Mouse (Mus musculus): ENCODE data around the gene Msmp. TPM values are rescaled to one million over a fixed set of nuclear protein-coding genes. Genes with fewer than 3 reads are reported as not detected.

Gene Msmp
- polyA plus RNA-seq, 1 experiment from 2014 or later = 1.1 TPM

- Histone ChIP-seq H3K27ac (ENCODE audit: low read length) (no peak overlapping the region), H3K9ac (ENCODE audit: low read depth, low read length) (no peak overlapping the region), H3K36me3 (ENCODE audit: control insufficient read depth, insufficient read depth, low read length) (peaks cover 27% of the 10 kb centered on the region), H3K4me3 (ENCODE audit: low read depth, low read length) (no peak overlapping the region), H3K27me3 (ENCODE audit: control insufficient read depth, insufficient read depth, low read depth, low read length) (no peaks in the 10 kb centered on the region), H3K4me2 (ENCODE audit: low read length) (no peak overlapping the region), H3K9me3 (replicated peaks; ENCODE audit: control insufficient read depth, low read length, poor library complexity, severe bottlenecking) (no peaks in the 10 kb centered on the region), H3K4me1 (ENCODE audit: control insufficient read depth, insufficient read depth, low read length) (peaks cover 34% of the 10 kb centered on the region)
- 90% methylated on average over 4 of the region's 4 CpGs for WGBS
- ATAC-seq = no peak
These were observed 10.7 kb downstream of the Msmp start for GRCm38 (mm10) chr4:43573561-43573960.

GRCm38 (mm10) chr4:43571395-43572045 is 12.8 kb downstream of the Msmp start:
- Histone ChIP-seq H3K4me3 (ENCODE audit: low read depth, low read length) (no peak overlapping the region), H3K9me3 (replicated peaks; ENCODE audit: control insufficient read depth, low read length, poor library complexity, severe bottlenecking) (no peaks in the 10 kb centered on the region), H3K27me3 (ENCODE audit: control insufficient read depth, insufficient read depth, low read depth, low read length) (no peaks in the 10 kb centered on the region), H3K36me3 (ENCODE audit: control insufficient read depth, insufficient read depth, low read length) (peaks cover 44% of the 10 kb centered on the region), H3K4me1 (ENCODE audit: control insufficient read depth, insufficient read depth, low read length) (peaks cover 21% of the 10 kb centered on the region), H3K9ac (ENCODE audit: low read depth, low read length) (no peak overlapping the region), H3K27ac (ENCODE audit: low read length) (no peak overlapping the region), H3K4me2 (ENCODE audit: low read length) (no peak overlapping the region)
- no peak for ATAC-seq
- WGBS = 85% methylated on average over 6 of the region's 6 CpGs

- WGBS = 94% methylated on average over 9 of the region's 9 CpGs
- Histone ChIP-seq H3K4me2 (ENCODE audit: low read length) (no peak overlapping the region), H3K9ac (ENCODE audit: low read depth, low read length) (no peak overlapping the region), H3K9me3 (replicated peaks; ENCODE audit: control insufficient read depth, low read length, poor library complexity, severe bottlenecking) (no peaks in the 10 kb centered on the region), H3K27me3 (ENCODE audit: control insufficient read depth, insufficient read depth, low read depth, low read length) (no peaks in the 10 kb centered on the region), H3K36me3 (ENCODE audit: control insufficient read depth, insufficient read depth, low read length) (peaks cover 56% of the 10 kb centered on the region), H3K4me3 (ENCODE audit: low read depth, low read length) (no peak overlapping the region), H3K27ac (ENCODE audit: low read length) (no peak overlapping the region), H3K4me1 (ENCODE audit: control insufficient read depth, insufficient read depth, low read length) (peaks cover 13% of the 10 kb centered on the region)
- ATAC-seq = no peak
These were observed 17.2 kb downstream of the Msmp start for GRCm38 (mm10) chr4:43567140-43567539.

- WGBS = 54% methylated on average over 2 of the region's 2 CpGs
- no peak for ATAC-seq
- peaks cover 32% of the 10 kb centered on the region for H3K4me1 ChIP-seq (ENCODE audit: control insufficient read depth, insufficient read depth, low read length)
- no peaks in the 10 kb centered on the region for H3K27me3 ChIP-seq (ENCODE audit: control insufficient read depth, insufficient read depth, low read depth, low read length)
- no peak overlapping the region for H3K9ac ChIP-seq (ENCODE audit: low read depth, low read length)
- no peaks in the 10 kb centered on the region for H3K9me3 ChIP-seq (replicated peaks; ENCODE audit: control insufficient read depth, low read length, poor library complexity, severe bottlenecking)
- peaks cover 34% of the 10 kb centered on the region for H3K36me3 ChIP-seq (ENCODE audit: control insufficient read depth, insufficient read depth, low read length)
- no peak overlapping the region for H3K4me3 ChIP-seq (ENCODE audit: low read depth, low read length)
- H3K4me2 ChIP-seq (ENCODE audit: low read length) = no peak overlapping the region
- H3K27ac ChIP-seq (ENCODE audit: low read length) = no peak overlapping the region
These were observed 20.1 kb downstream of the Msmp start for GRCm38 (mm10) chr4:43564231-43564630.

- no peaks in the 10 kb centered on the region for H3K27me3 ChIP-seq (ENCODE audit: control insufficient read depth, insufficient read depth, low read depth, low read length)
- peak overlapping the region; percentile 86 for H3K9ac ChIP-seq (ENCODE audit: low read depth, low read length)
- no peak for ATAC-seq
- no peak overlapping the region for H3K27ac ChIP-seq (ENCODE audit: low read length)
- peaks cover 31% of the 10 kb centered on the region for H3K36me3 ChIP-seq (ENCODE audit: control insufficient read depth, insufficient read depth, low read length)
- peaks cover 38% of the 10 kb centered on the region for H3K4me1 ChIP-seq (ENCODE audit: control insufficient read depth, insufficient read depth, low read length)
- H3K9me3 ChIP-seq (replicated peaks; ENCODE audit: control insufficient read depth, low read length, poor library complexity, severe bottlenecking) = no peaks in the 10 kb centered on the region
- peak overlapping the region; percentile 62 for H3K4me3 ChIP-seq (ENCODE audit: low read depth, low read length)
- WGBS = 91% methylated on average over 4 of the region's 4 CpGs
- peak overlapping the region; percentile 87 for H3K4me2 ChIP-seq (ENCODE audit: low read length)
These were observed 20.8 kb downstream of the Msmp start for GRCm38 (mm10) chr4:43563601-43563875.

- peaks cover 43% of the 10 kb centered on the region for H3K4me1 ChIP-seq (ENCODE audit: control insufficient read depth, insufficient read depth, low read length)
- H3K27me3 ChIP-seq (ENCODE audit: control insufficient read depth, insufficient read depth, low read depth, low read length) = no peaks in the 10 kb centered on the region
- peaks cover 26% of the 10 kb centered on the region for H3K36me3 ChIP-seq (ENCODE audit: control insufficient read depth, insufficient read depth, low read length)
- no peaks in the 10 kb centered on the region for H3K9me3 ChIP-seq (replicated peaks; ENCODE audit: control insufficient read depth, low read length, poor library complexity, severe bottlenecking)
- peak overlapping the region; percentile 95 for H3K27ac ChIP-seq (ENCODE audit: low read length)
- ATAC-seq = peak; percentile 21
- peak overlapping the region; percentile 86 for H3K9ac ChIP-seq (ENCODE audit: low read depth, low read length)
- H3K4me3 ChIP-seq (ENCODE audit: low read depth, low read length) = peak overlapping the region; percentile 62
- 5% methylated on average over 22 of the region's 22 CpGs for WGBS
- H3K4me2 ChIP-seq (ENCODE audit: low read length) = peak overlapping the region; percentile 87
These were observed 21.3 kb downstream of the Msmp start for GRCm38 (mm10) chr4:43562769-43563600.

GRCm38 (mm10) chr4:43561997-43562768 is 22.1 kb downstream of the Msmp start, which contains the start of the genes Creb3 and Tln1:
Creb3 (plus strand) TSS chr4:43562332.
Tln1 (minus strand) TSS chr4:43562691.
- Histone ChIP-seq H3K27me3 (ENCODE audit: control insufficient read depth, insufficient read depth, low read depth, low read length) (no peaks in the 10 kb centered on the region), H3K4me3 (ENCODE audit: low read depth, low read length) (peak within 1 kb of the TSS; percentile 62), H3K9ac (ENCODE audit: low read depth, low read length) (peak within 1 kb of the TSS; percentile 86), H3K27ac (ENCODE audit: low read length) (peak within 1 kb of the TSS; percentile 95), H3K4me2 (ENCODE audit: low read length) (peak within 1 kb of the TSS; percentile 87), H3K36me3 (ENCODE audit: control insufficient read depth, insufficient read depth, low read length) (peaks cover 21% of the 10 kb centered on the region), H3K9me3 (replicated peaks; ENCODE audit: control insufficient read depth, low read length, poor library complexity, severe bottlenecking) (no peaks in the 10 kb centered on the region), H3K4me1 (ENCODE audit: control insufficient read depth, insufficient read depth, low read length) (peaks cover 45% of the 10 kb centered on the region)
- ATAC-seq = peak; percentile 97
- WGBS = under 1% methylated on average over 62 of the region's 62 CpGs

- Histone ChIP-seq H3K4me1 (ENCODE audit: control insufficient read depth, insufficient read depth, low read length) (peaks cover 45% of the 10 kb centered on the region), H3K9ac (ENCODE audit: low read depth, low read length) (peak overlapping the region; percentile 86), H3K36me3 (ENCODE audit: control insufficient read depth, insufficient read depth, low read length) (peaks cover 14% of the 10 kb centered on the region), H3K9me3 (replicated peaks; ENCODE audit: control insufficient read depth, low read length, poor library complexity, severe bottlenecking) (no peaks in the 10 kb centered on the region), H3K4me2 (ENCODE audit: low read length) (peak overlapping the region; percentile 77), H3K4me3 (ENCODE audit: low read depth, low read length) (peak overlapping the region; percentile 62), H3K27me3 (ENCODE audit: control insufficient read depth, insufficient read depth, low read depth, low read length) (no peaks in the 10 kb centered on the region), H3K27ac (ENCODE audit: low read length) (peak overlapping the region; percentile 95)
- 2% methylated on average over 16 of the region's 16 CpGs for WGBS
- ATAC-seq = peak; percentile 34; the same call in 1 of the 2 replicates
These were observed 22.8 kb downstream of the Msmp start for GRCm38 (mm10) chr4:43561436-43561996.

Data from midbrain, embryonic 16.5 days (tissue).